Mouse (Mus musculus): ENCODE data around the gene Pip4k2a. TPM values are rescaled to one million over a fixed set of nuclear protein-coding genes. Genes with fewer than 3 reads are reported as not detected.

Gene Pip4k2a
- polyA plus RNA-seq, 1 experiment: not detected

GRCm38 (mm10) chr2:18984095-18984847, 13.7 kb downstream of the Pip4k2a start:
- Histone ChIP-seq H3K4me1 (ENCODE audit: control insufficient read depth, insufficient read depth, low read length) (peaks cover 6% of the 10 kb centered on the region), H3K27ac (ENCODE audit: insufficient read depth, low read depth, low read length) (no peak overlapping the region), H3K4me3 (ENCODE audit: insufficient read depth, low read depth, low read length) (no peak overlapping the region)
- 93% methylated on average over 15 of the region's 15 CpGs for WGBS
- TF ChIP-seq CTCF (IDR thresholded peaks at IDR 0.05; ENCODE audit: insufficient read depth, low read depth, low read length) (no peak), POLR2A (IDR thresholded peaks at IDR 0.05; ENCODE audit: insufficient read depth, low read depth, low read length) (no peak)

GRCm38 (mm10) chr2:18983546-18983945, 14.4 kb downstream of the Pip4k2a start:
- H3K27ac ChIP-seq (ENCODE audit: insufficient read depth, low read depth, low read length): no peak overlapping the region
- peaks cover 7% of the 10 kb centered on the region for H3K4me1 ChIP-seq (ENCODE audit: control insufficient read depth, insufficient read depth, low read length)
- H3K4me3 ChIP-seq (ENCODE audit: insufficient read depth, low read depth, low read length): no peak overlapping the region
- TF ChIP-seq POLR2A (IDR thresholded peaks at IDR 0.05; ENCODE audit: insufficient read depth, low read depth, low read length) (no peak), CTCF (IDR thresholded peaks at IDR 0.05; ENCODE audit: insufficient read depth, low read depth, low read length) (no peak)

- Histone ChIP-seq H3K27ac (ENCODE audit: insufficient read depth, low read depth, low read length) (no peak overlapping the region), H3K4me1 (ENCODE audit: control insufficient read depth, insufficient read depth, low read length) (peaks cover 7% of the 10 kb centered on the region), H3K4me3 (ENCODE audit: insufficient read depth, low read depth, low read length) (no peak overlapping the region)
- TF ChIP-seq POLR2A (IDR thresholded peaks at IDR 0.05; ENCODE audit: insufficient read depth, low read depth, low read length) (no peak), CTCF (IDR thresholded peaks at IDR 0.05; ENCODE audit: insufficient read depth, low read depth, low read length) (no peak)
- 87% methylated on average over 6 of the region's 6 CpGs for WGBS
Measured at GRCm38 (mm10) chr2:18982581-18982980, 15.3 kb downstream of the Pip4k2a start.

GRCm38 (mm10) chr2:18979675-18980074, 18.3 kb downstream of the Pip4k2a start:
- Histone ChIP-seq H3K4me1 (ENCODE audit: control insufficient read depth, insufficient read depth, low read length) (peaks cover 9% of the 10 kb centered on the region), H3K4me3 (ENCODE audit: insufficient read depth, low read depth, low read length) (no peak overlapping the region), H3K27ac (ENCODE audit: insufficient read depth, low read depth, low read length) (no peak overlapping the region)
- TF ChIP-seq CTCF (IDR thresholded peaks at IDR 0.05; ENCODE audit: insufficient read depth, low read depth, low read length) (no peak), POLR2A (IDR thresholded peaks at IDR 0.05; ENCODE audit: insufficient read depth, low read depth, low read length) (no peak)
- 55% methylated on average over 7 of the region's 7 CpGs for WGBS

GRCm38 (mm10) chr2:18979046-18979445, 18.9 kb downstream of the Pip4k2a start:
- 88% methylated on average over 4 of the region's 4 CpGs for WGBS
- TF ChIP-seq CTCF (IDR thresholded peaks at IDR 0.05; ENCODE audit: insufficient read depth, low read depth, low read length): no peak
- TF ChIP-seq POLR2A (IDR thresholded peaks at IDR 0.05; ENCODE audit: insufficient read depth, low read depth, low read length): no peak
- H3K4me1 ChIP-seq (ENCODE audit: control insufficient read depth, insufficient read depth, low read length): peaks cover 9% of the 10 kb centered on the region
- H3K27ac ChIP-seq (ENCODE audit: insufficient read depth, low read depth, low read length): no peak overlapping the region
- H3K4me3 ChIP-seq (ENCODE audit: insufficient read depth, low read depth, low read length): no peak overlapping the region

GRCm38 (mm10) chr2:18977201-18977805, 20.6 kb downstream of the Pip4k2a start:
- no peak for TF ChIP-seq CTCF (IDR thresholded peaks at IDR 0.05; ENCODE audit: insufficient read depth, low read depth, low read length)
- TF ChIP-seq POLR2A (IDR thresholded peaks at IDR 0.05; ENCODE audit: insufficient read depth, low read depth, low read length): no peak
- H3K4me3 ChIP-seq (ENCODE audit: insufficient read depth, low read depth, low read length): no peak overlapping the region
- H3K27ac ChIP-seq (ENCODE audit: insufficient read depth, low read depth, low read length): no peak overlapping the region
- 90% methylated on average over 10 of the region's 10 CpGs for WGBS
- peaks cover 9% of the 10 kb centered on the region for H3K4me1 ChIP-seq (ENCODE audit: control insufficient read depth, insufficient read depth, low read length)

GRCm38 (mm10) chr2:18976175-18976574, 21.8 kb downstream of the Pip4k2a start:
- no peak for TF ChIP-seq POLR2A (IDR thresholded peaks at IDR 0.05; ENCODE audit: insufficient read depth, low read depth, low read length)
- no peak for TF ChIP-seq CTCF (IDR thresholded peaks at IDR 0.05; ENCODE audit: insufficient read depth, low read depth, low read length)
- WGBS: 91% methylated on average over 2 of the region's 2 CpGs
- Histone ChIP-seq H3K4me1 (ENCODE audit: control insufficient read depth, insufficient read depth, low read length) (peaks cover 9% of the 10 kb centered on the region), H3K27ac (ENCODE audit: insufficient read depth, low read depth, low read length) (no peak overlapping the region), H3K4me3 (ENCODE audit: insufficient read depth, low read depth, low read length) (no peak overlapping the region)

GRCm38 (mm10) chr2:18974882-18975645, 22.9 kb downstream of the Pip4k2a start:
- WGBS: 59% methylated on average over 4 of the region's 4 CpGs
- Histone ChIP-seq H3K27ac (ENCODE audit: insufficient read depth, low read depth, low read length) (no peak overlapping the region), H3K4me1 (ENCODE audit: control insufficient read depth, insufficient read depth, low read length) (peaks cover 10% of the 10 kb centered on the region), H3K4me3 (ENCODE audit: insufficient read depth, low read depth, low read length) (no peak overlapping the region)
- TF ChIP-seq CTCF (IDR thresholded peaks at IDR 0.05; ENCODE audit: insufficient read depth, low read depth, low read length) (no peak), POLR2A (IDR thresholded peaks at IDR 0.05; ENCODE audit: insufficient read depth, low read depth, low read length) (no peak)

GRCm38 (mm10) chr2:18971564-18971963, 26.4 kb downstream of the Pip4k2a start:
- no peak overlapping the region for H3K4me3 ChIP-seq (ENCODE audit: insufficient read depth, low read depth, low read length)
- TF ChIP-seq POLR2A (IDR thresholded peaks at IDR 0.05; ENCODE audit: insufficient read depth, low read depth, low read length): no peak
- no peak for TF ChIP-seq CTCF (IDR thresholded peaks at IDR 0.05; ENCODE audit: insufficient read depth, low read depth, low read length)
- WGBS: 86% methylated on average over 3 of the region's 3 CpGs
- H3K27ac ChIP-seq (ENCODE audit: insufficient read depth, low read depth, low read length): no peak overlapping the region
- peaks cover 2% of the 10 kb centered on the region; the same call in 1 of the 2 replicates for H3K4me1 ChIP-seq (ENCODE audit: control insufficient read depth, insufficient read depth, low read length)
